Mouse (Mus musculus): ENCODE results near the gene Aph1b.

DNA sequence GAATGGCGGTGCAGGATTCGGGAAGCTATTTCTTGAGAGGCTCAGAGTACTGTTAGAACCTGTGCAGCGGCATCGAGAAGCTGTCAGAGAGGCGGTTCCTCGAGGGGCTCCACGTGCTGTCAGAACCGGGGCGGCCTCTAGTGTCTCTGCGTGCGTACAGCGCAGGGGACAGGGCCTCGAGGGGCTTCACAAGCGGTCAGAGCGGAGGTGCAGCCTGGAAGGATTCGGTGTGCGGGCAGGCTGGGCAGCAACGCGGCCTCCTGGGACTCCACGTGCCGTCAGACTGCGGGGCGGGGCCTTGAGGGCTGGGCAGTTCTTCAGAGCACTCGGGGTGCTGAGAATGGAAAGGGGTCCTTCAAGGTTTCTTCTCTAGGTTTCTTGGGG lies 39.8 kb upstream of the Aph1b start:
- no peak for TF ChIP-seq CTCF (IDR thresholded peaks at IDR 0.05; ENCODE audit: low read depth, low read length)
- no peak for TF ChIP-seq POLR2A (IDR thresholded peaks at IDR 0.05; ENCODE audit: extremely low read depth, insufficient read depth, low read length)

Measured in liver, adult 2 months (tissue).